Mouse (Mus musculus) mouse trophoblast stem cell (cell line): ENCODE measurements around the gene Ccnf.

Experiments used
- in situ Hi-C, 2 experiments: fragments of 300-500 bp; cut with MseI, MboI; formaldehyde crosslinking; loops; 2 replicates in 1 of 2; 3 replicates in 1 of 2; pipeline ENCODE4 v1.15.1; 2025

The Ccnf gene

DNA sequence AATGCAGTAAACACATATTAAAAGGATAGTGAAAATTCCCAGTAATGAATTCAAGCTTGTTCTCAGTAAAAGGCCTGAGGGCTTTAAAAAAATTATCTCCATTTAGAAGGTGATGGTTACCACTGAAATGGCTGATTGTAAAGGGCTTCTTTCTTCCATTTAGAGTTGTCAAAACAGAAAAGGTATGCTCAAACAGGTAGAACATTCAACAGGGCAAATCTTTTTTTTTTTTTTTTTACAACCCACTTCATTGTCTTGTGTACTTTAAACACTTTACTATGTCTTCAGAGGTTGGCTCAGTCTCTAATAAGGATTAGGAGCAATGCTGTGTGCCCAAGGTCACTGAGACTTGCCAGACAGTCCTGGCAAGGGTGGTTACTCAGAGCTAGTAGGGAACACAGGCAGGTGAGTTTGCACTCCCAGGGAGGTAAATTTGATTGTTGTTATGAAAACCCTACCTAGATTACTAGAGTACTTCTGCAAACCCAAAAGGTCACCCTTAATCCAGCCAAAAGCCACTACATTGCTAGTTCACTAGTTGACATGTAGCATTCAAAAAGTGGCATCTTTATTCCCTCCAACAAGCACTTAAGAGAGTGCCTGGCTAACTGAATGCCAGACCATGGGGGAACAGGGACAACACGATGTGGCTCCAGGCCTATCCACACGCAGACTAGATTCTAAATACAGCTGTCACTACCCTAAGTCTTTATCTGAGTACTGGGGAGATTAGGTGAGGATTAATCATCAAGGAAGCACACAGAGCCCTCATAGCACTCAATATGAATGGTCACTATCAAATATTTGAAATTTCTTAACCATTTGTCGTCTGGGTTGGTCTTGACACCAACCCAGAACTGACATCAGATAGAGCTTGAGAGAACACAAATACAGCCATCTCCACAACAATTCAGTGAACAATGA, 47.4 kb downstream of the Ccnf start:
- in situ Hi-C loops = no loop called here

DNA sequence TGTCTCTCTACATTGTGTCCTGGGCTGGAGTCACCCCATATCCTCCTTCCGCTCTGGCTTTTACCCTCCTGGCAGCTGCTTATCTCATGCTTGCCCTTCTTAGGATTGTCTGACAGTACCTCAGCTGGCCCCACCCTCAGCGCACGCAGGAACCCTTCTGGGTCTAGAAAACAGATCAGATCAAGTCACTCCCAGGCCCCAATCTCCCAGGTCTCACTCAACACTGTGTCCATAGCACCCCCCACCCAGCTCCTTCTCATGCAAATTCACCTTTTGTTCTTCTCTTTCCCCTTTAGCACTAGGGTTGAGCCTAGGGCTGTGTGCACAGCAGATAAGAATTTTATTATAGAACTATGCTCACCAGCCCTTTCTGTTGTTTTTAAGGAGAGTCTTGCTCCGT, 48.2 kb downstream of the Ccnf start:
- in situ Hi-C loops = no loop called here

DNA sequence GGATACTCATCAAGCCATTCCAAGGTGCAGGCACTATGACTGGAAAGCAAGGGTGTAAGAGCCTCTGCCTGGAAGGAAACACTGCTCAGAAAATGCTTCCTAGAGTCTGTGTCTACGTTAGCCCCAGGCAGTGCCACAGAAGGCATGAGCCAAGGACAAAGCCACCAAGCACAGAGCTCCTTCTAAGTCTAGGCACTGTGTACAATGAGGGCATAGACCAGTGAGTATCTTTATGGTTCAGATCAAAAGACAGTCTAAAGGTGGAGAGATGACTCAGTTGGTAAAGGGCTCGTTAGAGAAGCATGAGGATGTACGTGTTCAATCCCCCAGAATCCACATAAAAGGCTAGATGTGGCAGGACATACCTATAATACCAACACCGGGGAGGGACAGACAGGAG, 50.2 kb downstream of the Ccnf start:
- in situ Hi-C loops = no loop called here

DNA sequence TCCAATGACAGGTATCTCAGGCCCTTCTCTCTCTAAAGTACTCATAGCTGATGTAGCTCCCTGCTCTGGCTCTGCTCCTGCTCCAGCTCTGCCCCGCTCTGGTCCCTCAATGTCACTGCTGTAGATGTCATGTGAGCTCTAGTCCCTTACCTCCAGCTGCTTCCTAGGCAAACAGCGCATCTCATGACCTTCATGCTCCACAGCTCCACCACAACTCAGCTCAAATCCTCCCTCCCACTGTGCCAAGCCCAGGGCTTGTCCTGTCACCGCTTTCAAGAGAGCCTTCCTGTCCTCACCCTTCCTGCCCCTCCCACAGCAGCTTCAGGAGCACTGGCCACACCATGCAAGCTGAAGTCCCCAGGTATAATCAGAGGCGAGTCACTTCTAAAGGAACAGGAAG, 51.5 kb downstream of the Ccnf start:
- in situ Hi-C loops = no loop called here

DNA sequence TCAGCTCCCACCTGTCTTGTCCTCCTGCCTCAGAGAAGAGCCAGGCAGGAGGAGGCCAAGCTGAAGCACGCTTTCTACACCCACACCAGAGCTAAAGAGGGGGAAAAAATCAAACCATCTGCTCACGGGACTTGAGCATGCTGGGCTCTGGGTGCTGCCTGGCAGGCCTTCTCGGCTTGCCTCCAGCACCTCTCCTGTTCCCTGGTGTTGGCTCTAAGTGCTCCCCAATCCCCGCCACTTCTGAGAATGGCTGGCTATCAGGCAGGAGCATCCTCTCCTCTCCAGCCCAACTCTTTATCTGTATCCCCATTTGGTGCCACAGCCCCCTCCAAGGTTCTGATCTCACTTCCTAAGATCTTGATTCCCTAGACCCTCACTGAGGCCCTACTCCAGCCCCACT, 52.0 kb downstream of the Ccnf start:
- in situ Hi-C loops = no loop called here

DNA sequence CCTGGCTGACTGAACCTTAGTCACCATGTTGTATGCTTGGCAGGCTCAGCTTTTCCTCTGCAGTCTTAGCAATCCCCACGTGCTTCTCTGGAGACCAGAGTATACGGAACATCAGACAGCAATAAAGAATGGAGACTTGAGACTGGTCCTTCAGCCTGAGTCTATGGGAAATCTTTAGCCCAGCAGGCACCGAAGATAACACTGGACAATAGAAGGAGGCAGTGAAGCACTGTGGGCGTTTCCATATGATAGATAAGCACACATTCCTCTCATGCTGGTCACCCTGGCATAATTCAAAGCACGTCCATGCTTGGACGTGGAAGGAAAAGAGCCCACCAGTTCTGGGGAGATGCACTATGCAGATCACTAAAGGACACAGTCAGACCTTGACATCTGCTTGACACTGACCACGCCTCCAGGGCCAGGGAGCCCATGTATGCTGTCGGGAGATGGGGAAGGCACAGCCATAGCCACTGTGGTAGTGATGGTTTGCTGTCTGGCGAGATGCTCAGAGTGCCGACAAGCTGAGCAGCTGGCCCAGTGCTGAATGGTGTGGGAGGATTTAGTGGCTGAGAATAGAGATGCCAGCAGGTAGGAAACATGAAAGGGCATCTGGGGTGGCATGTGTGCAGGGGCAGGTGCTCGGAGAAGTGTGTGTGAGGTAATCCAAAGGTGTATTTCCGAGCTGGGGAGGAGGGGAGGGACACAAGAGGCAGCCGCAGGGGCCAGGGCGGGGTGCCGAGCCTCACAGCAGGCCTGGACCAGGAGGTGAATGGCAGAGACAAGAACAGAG, 54.1 kb downstream of the Ccnf start:
- in situ Hi-C loops = no loop called here

DNA sequence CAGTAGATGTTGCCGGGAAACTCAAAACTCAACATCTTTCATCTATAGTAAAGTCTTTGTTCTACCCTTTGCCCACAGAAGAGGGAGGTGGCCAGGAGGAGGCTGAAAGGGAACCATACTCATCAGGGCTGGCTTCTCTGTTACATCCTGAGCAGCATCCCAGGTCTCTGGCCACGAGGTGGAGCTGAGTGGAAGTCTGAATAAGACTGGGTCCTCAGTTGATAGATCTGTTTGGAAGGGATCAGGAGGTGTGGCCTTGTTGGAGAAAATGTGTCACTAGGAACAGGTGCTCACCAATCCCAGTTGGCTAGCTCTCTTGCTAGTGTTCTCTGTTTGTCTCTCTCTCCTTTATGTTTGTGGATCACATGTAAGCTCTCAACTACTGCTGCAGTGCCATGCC, 55.9 kb downstream of the Ccnf start:
- in situ Hi-C loops = no loop called here

DNA sequence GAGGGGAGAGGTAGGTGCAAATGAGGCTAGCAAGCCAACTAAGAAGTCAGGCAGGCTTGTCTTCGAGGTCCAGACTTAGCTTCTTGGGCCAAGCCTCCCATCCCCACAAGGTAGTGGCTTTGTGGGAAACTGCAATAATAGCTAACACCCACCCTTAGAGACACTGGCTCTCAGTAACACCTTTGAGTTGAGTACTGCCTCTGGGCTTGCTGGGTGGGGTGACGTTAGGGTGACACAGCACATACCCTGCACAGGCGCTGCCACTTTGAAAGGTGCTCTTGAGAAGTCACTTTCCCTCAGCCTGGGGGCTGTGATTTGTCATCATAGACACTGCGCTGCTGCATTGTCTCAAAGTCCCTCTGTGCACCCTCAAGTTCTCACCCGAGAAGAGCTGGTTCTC, 57.5 kb downstream of the Ccnf start:
- in situ Hi-C loops = no loop called here

DNA sequence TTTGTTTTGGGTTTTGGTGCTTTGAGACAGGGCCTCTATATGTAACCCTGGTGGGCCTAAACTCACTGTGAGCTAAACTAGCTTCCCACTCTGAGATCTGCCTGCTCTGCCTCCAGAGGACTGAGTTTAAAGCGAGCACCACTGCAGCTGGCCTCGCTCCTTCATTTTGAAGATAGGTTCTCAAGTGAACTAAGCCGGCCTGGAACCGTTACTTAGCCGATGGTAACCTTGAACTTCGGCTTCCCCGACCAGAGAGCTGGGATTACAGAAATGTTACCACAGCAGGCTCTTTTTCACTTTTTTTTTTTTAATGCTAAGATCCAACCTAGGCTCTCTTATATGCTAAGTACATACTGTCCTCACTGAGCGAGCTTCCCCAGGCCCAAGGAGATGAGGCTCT, 58.0 kb downstream of the Ccnf start:
- in situ Hi-C loops = no loop called here

DNA sequence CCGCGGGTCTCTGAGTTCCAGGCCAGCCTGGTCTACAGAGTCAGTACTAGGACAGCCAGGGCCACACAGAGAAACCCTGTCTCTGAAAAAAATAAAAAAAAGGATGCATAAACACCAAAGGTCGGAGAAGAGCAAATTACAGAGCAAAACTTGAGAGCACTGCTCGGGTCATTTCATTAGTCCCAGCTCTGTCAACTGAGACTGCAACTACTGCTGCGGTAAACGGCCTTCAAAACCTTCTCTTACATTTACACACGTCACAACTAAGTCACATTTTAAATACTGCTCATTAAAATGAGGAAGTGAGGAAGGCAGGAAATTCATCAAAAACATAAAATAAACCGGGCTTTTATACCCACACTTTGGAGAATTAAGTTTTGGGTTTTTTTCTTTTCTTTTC, 58.4 kb downstream of the Ccnf start:
- in situ Hi-C loops = no loop called here

DNA sequence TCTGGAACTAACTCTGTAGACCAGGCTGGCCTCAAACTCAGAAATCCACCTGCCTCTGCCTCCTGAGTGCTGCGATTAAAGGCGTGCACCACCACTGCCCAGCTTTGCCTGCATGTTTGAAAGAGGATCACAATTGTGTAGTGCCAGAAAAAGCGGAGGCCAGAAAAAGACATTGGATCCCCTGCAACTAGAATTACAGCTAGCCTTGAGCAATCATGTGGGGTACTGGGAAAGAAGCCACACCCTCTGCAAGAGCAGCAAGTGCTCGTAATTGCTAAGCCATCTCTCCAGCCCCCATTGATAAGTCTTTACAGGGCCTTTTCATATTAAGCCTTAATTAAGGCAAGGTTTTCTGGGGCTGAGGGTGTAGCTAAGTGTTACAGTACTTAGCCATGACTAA, 59.8 kb downstream of the Ccnf start:
- in situ Hi-C loops = no loop called here

DNA sequence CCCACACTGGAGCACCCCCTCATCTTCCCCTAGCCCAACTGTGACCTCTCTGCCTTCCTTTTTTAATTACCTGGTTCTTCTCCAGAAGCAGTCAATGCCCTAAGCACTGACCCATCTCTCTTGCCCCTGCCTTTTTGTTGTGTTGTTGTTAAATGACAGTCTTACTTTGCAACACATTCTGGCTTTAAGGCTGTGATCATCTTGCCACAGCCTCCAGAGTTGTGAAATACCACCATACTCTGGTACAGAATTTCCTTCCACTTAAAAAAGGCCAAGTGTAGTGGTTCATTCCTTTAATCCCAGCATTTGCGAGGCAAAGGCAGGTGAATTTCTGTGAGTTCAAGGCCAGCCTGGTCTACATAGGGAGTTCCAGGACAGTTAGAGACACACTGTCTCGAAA, 60.4 kb downstream of the Ccnf start:
- in situ Hi-C loops = no loop called here

DNA sequence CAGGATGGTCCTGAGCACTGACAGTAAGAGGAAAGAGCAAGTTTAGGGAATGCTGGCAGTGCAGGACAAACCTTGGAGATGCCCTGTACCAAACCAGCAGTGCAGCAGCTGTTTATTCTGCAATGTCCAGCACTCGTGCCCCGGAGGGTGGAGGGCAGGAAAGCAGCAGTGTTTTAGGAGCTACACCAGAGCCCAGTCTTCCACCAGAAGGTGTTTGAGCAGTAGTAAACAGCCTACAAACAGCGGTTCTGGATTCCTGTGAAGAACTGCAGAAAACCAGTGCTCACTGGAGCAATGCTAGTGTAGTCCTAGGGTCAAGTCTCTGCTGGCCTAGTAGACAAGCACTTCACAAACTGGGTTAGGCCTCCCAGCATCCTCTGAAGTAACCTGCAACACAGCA, 77.0 kb downstream of the Ccnf start:
- in situ Hi-C loops = loop anchor here in 1 of 2 experiments (10.0 kb wide), 1 partner anchor 71 kb away; no protein-coding TSS in a partner anchor

DNA sequence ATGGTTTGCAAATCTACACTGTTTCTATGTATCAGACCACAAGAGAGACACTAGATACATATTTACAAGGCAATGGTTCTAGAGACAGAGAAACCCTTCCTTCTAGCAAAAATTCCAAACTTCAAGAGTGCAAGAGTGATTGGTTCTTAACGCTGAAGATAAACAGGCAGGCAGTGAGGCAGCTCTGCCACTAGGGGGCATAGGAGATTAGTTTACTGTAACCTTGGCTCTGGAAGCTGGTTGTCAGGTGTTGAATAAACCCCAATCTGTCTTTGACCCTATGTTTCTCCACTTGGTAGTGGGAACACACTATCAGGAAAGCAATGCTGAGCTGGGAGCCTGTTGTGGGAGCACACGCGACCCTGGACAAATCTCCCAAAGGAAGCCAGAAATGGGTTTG, 77.9 kb downstream of the Ccnf start:
- in situ Hi-C loops = loop anchor here in 1 of 2 experiments (10.0 kb wide), 1 partner anchor 71 kb away; no protein-coding TSS in a partner anchor
